ENCODE assay signal across 8 mouse cellular contexts in genomic region chr4:119734352-119734751, GRCm38 (mm10). TPM values are rescaled to one million over a fixed set of nuclear protein-coding genes. Genes with fewer than 3 reads are reported as not detected.
DNase-seq lines count a peak whose midpoint lies in the region; ATAC-seq and TF ChIP-seq lines count a peak whose summit lies in the region.

No protein-coding gene starts in this region.

- H3K9me3 ChIP-seq in heart, embryonic 12.5 days (replicated peaks), result no peaks in the 10 kb centered on the region
- H3K9me3 ChIP-seq in hindbrain, embryonic 11.5 days (ENCODE audit: control insufficient read depth, low read length), result no peaks in the 10 kb centered on the region
- H3K9me3 ChIP-seq in midbrain, embryonic 11.5 days (ENCODE audit: control insufficient read depth, low read length), result no peaks in the 10 kb centered on the region

- no peaks in the 10 kb centered on the region; the same call in 1 of the 2 replicates for H3K4me1 ChIP-seq in heart, embryonic 12.5 days (replicated peaks)
- H3K4me1 ChIP-seq in bone marrow, adult 2 months (ENCODE audit: control insufficient read depth, insufficient read depth, low read length), result peaks cover 3% of the 10 kb centered on the region; the same call in 1 of the 2 replicates
- H3K4me1 ChIP-seq in hindbrain, embryonic 11.5 days (replicated peaks; ENCODE audit: control insufficient read depth, insufficient read depth, low read length), result no peaks in the 10 kb centered on the region
- 0 out of 2 replicates have a peak, but pooled peaks cover 3% of the 10 kb centered on the region for H3K4me1 ChIP-seq in midbrain, embryonic 11.5 days (ENCODE audit: control insufficient read depth, insufficient read depth, low read length)

- TF ChIP-seq CTCF in bone marrow, adult 2 months (IDR thresholded peaks at IDR 0.05; ENCODE audit: control insufficient read depth, insufficient read depth, low read length), result no peak

- H3K27ac ChIP-seq in heart, embryonic 12.5 days (ENCODE audit: poor library complexity, severe bottlenecking), result no peak overlapping the region
- no peak overlapping the region for H3K27ac ChIP-seq in bone marrow, adult 2 months (ENCODE audit: control insufficient read depth, insufficient read depth, low read depth, low read length, poor library complexity)
- H3K27ac ChIP-seq in hindbrain, embryonic 11.5 days (ENCODE audit: low read depth, low read length), result no peak overlapping the region
- H3K27ac ChIP-seq in midbrain, embryonic 11.5 days (ENCODE audit: low read depth, low read length), result no peak overlapping the region

- intact Hi-C loops in heart, postnatal 10 days (cut with DNase I), result loop anchor here (5.0 kb wide), 1 partner anchor 78 kb away; no protein-coding TSS in a partner anchor

- peaks cover 29% of the 10 kb centered on the region for H3K27me3 ChIP-seq in heart, embryonic 12.5 days (replicated peaks)
- H3K27me3 ChIP-seq in hindbrain, embryonic 11.5 days (ENCODE audit: control insufficient read depth, insufficient read depth, low read length), result peaks cover 19% of the 10 kb centered on the region
- peaks cover 19% of the 10 kb centered on the region for H3K27me3 ChIP-seq in midbrain, embryonic 11.5 days (ENCODE audit: control insufficient read depth, insufficient read depth, low read length)

- no peak for TF ChIP-seq POLR2A in bone marrow, adult 2 months (IDR thresholded peaks at IDR 0.05; ENCODE audit: borderline replicate concordance, control insufficient read depth, low read depth, low read length)

- no peaks in the 10 kb centered on the region for H3K36me3 ChIP-seq in heart, embryonic 12.5 days
- no peaks in the 10 kb centered on the region for H3K36me3 ChIP-seq in hindbrain, embryonic 11.5 days (ENCODE audit: control insufficient read depth, insufficient read depth, low read length)
- H3K36me3 ChIP-seq in midbrain, embryonic 11.5 days (ENCODE audit: control insufficient read depth, insufficient read depth, low read length), result no peaks in the 10 kb centered on the region

- H3K4me3 ChIP-seq in heart, embryonic 12.5 days, result peak overlapping the region; percentile 73
- peak overlapping the region; percentile 39 for H3K4me3 ChIP-seq in bone marrow, adult 2 months (replicated peaks; ENCODE audit: control insufficient read depth, low read depth, low read length)
- H3K4me3 ChIP-seq in hindbrain, embryonic 11.5 days (ENCODE audit: low read depth, low read length), result peak overlapping the region; percentile 77
- H3K4me3 ChIP-seq in midbrain, embryonic 11.5 days (ENCODE audit: low read depth, low read length), result peak overlapping the region; percentile 67

- H3K9ac ChIP-seq in heart, embryonic 12.5 days, result peak overlapping the region; percentile 82; the same call in 1 of the 2 replicates
- no peak overlapping the region for H3K9ac ChIP-seq in hindbrain, embryonic 11.5 days (ENCODE audit: low read depth, low read length)
- H3K9ac ChIP-seq in midbrain, embryonic 11.5 days (ENCODE audit: low read length), result no peak overlapping the region; the same call in 1 of the 2 replicates

- ATAC-seq in heart, embryonic 12.5 days (ENCODE audit: insufficient number of reproducible peaks, low FRiP score), result no peak
- ATAC-seq in hindbrain, embryonic 11.5 days (ENCODE audit: low FRiP score), result no peak
- no peak for ATAC-seq in midbrain, embryonic 11.5 days (ENCODE audit: low FRiP score)

- H3K4me2 ChIP-seq in heart, embryonic 12.5 days, result peak overlapping the region; percentile 96
- H3K4me2 ChIP-seq in hindbrain, embryonic 11.5 days (replicated peaks; ENCODE audit: low read depth, low read length), result peak overlapping the region; percentile 100
- H3K4me2 ChIP-seq in midbrain, embryonic 11.5 days, result peak overlapping the region; percentile 100

- WGBS in heart, embryonic 12.5 days, result 18% methylated on average over 4 of the region's 4 CpGs
- WGBS in bone marrow, adult 2 months, result 46% methylated on average over 4 of the region's 4 CpGs
- WGBS in hindbrain, embryonic 11.5 days, result 28% methylated on average over 4 of the region's 4 CpGs
- 29% methylated on average over 4 of the region's 4 CpGs for WGBS in midbrain, embryonic 11.5 days

- DNase-seq in heart, postnatal 10 days, result no peak
- peak; percentile 11 for DNase-seq in hindbrain, embryonic 11.5 days (ENCODE audit: low spot score)
- peak; percentile 91 for DNase-seq in midbrain, embryonic 11.5 days (ENCODE audit: low spot score, missing footprints)
- DNase-seq in right cerebral cortex, postnatal 36 days (ENCODE audit: low spot score in 2 of 2), result no peak
- no peak for DNase-seq in c-Kit-positive CD71-positive TER-119-positive erythroid progenitor cells, embryonic 14.5 days (ENCODE audit: low spot score)
- DNase-seq in layer of hippocampus, postnatal 36 days, result no peak

RNA-seq across cellular contexts. Expression of gene Hivep3, which starts 0.8 kb away (rescaled TPM):
- 5.8 and 6.1 TPM in 2 replicates for polyA plus RNA-seq in heart, embryonic 12.5 days (2016; fragmentation: Nextera tagmentation; extraction: Ambion mirVana)
- total RNA-seq in heart, postnatal 10 days (2021), result 1 to 10 TPM; 5.7 to 5.9 TPM
- polyA plus RNA-seq in bone marrow, adult 2 months (2011; ENCODE audit: insufficient read depth, insufficient read length, low replicate concordance, missing spikeins), result 4.4 and 7.3 TPM in 2 replicates
- polyA plus RNA-seq in hindbrain, embryonic 11.5 days (2014; fragmentation: Nextera tagmentation; extraction: Ambion mirVana), result 1.8 and 2.3 TPM in 2 replicates
- polyA plus RNA-seq in midbrain, embryonic 11.5 days (2014; fragmentation: Nextera tagmentation; extraction: Ambion mirVana), result 2.0 and 2.1 TPM in 2 replicates
- 10 to 100 TPM; 49.0 to 52.0 TPM for total RNA-seq in layer of hippocampus, postnatal 36 days (2021)

Comparison
In these comparisons a context has a peak if more than half of its experiments do, and no peak if none do; other contexts are left out.
1. DNase-seq: peak in hindbrain, embryonic 11.5 days (single experiment) and midbrain, embryonic 11.5 days (single experiment); none in heart, postnatal 10 days (0 of 2), right cerebral cortex, postnatal 36 days (0 of 2), c-Kit-positive CD71-positive TER-119-positive erythroid progenitor cells, embryonic 14.5 days (single experiment) and layer of hippocampus, postnatal 36 days (0 of 2).
2. Peak in every context shown above with its lines, with median percentiles within 50 percentile points of each other: H3K4me2 ChIP-seq and H3K4me3 ChIP-seq.